Mouse (Mus musculus): ENCODE data around the gene Lekr1. TPM values are rescaled to one million over a fixed set of nuclear protein-coding genes. Genes with fewer than 3 reads are reported as not detected.

Lekr1 gene
- polyA plus RNA-seq, 1 experiment, result 4.5 TPM

GRCm38 (mm10) chr3:65658081-65658612 lies 7.9 kb upstream of the Lekr1 start:
- TF ChIP-seq POLR2A (IDR thresholded peaks at IDR 0.05; ENCODE audit: borderline replicate concordance, insufficient read depth, low read length) (no peak), CTCF (IDR thresholded peaks at IDR 0.05; ENCODE audit: borderline replicate concordance, insufficient read depth, low read depth, low read length) (no peak)
- no peak for DNase-seq
- Histone ChIP-seq H3K4me3 (replicated peaks; ENCODE audit: insufficient read depth, low read depth, low read length) (no peak overlapping the region), H3K27ac (ENCODE audit: insufficient read depth, low read length) (no peak overlapping the region), H3K4me1 (ENCODE audit: control insufficient read depth, insufficient read depth, low read length) (no peaks in the 10 kb centered on the region), H3K27me3 (ENCODE audit: control insufficient read depth, insufficient read depth, low read length) (no peaks in the 10 kb centered on the region)
- WGBS, result 65% methylated on average over 18 of the region's 18 CpGs

GRCm38 (mm10) chr3:65658721-65659619 lies 7.1 kb upstream of the Lekr1 start:
- Histone ChIP-seq H3K4me3 (replicated peaks; ENCODE audit: insufficient read depth, low read depth, low read length) (peak overlapping the region; percentile 71), H3K27ac (ENCODE audit: insufficient read depth, low read length) (no peak overlapping the region), H3K27me3 (ENCODE audit: control insufficient read depth, insufficient read depth, low read length) (no peaks in the 10 kb centered on the region), H3K4me1 (ENCODE audit: control insufficient read depth, insufficient read depth, low read length) (no peaks in the 10 kb centered on the region)
- DNase-seq, result peak; percentile 64 to 74
- peak; percentile 30; the same call in 1 of the 2 replicates for TF ChIP-seq POLR2A (IDR thresholded peaks at IDR 0.05; ENCODE audit: borderline replicate concordance, insufficient read depth, low read length)
- no peak for TF ChIP-seq CTCF (IDR thresholded peaks at IDR 0.05; ENCODE audit: borderline replicate concordance, insufficient read depth, low read depth, low read length)
- WGBS, result under 1% methylated on average over 72 of the region's 72 CpGs

- H3K27me3 ChIP-seq (ENCODE audit: control insufficient read depth, insufficient read depth, low read length), result no peaks in the 10 kb centered on the region
- no peak overlapping the region for H3K27ac ChIP-seq (ENCODE audit: insufficient read depth, low read length)
- no peaks in the 10 kb centered on the region for H3K4me1 ChIP-seq (ENCODE audit: control insufficient read depth, insufficient read depth, low read length)
- DNase-seq, result no peak
- no peak for TF ChIP-seq POLR2A (IDR thresholded peaks at IDR 0.05; ENCODE audit: borderline replicate concordance, insufficient read depth, low read length)
- no peak for TF ChIP-seq CTCF (IDR thresholded peaks at IDR 0.05; ENCODE audit: borderline replicate concordance, insufficient read depth, low read depth, low read length)
- WGBS, result 7% methylated on average over 9 of the region's 9 CpGs
- peak overlapping the region; percentile 71 for H3K4me3 ChIP-seq (replicated peaks; ENCODE audit: insufficient read depth, low read depth, low read length)
Observed at GRCm38 (mm10) chr3:65659620-65659932, 6.5 kb upstream of the Lekr1 start.

- DNase-seq, result no peak
- no peaks in the 10 kb centered on the region; the same call in 1 of the 2 replicates for H3K4me1 ChIP-seq (ENCODE audit: control insufficient read depth, insufficient read depth, low read length)
- no peak overlapping the region for H3K27ac ChIP-seq (ENCODE audit: insufficient read depth, low read length)
- no peak overlapping the region for H3K4me3 ChIP-seq (replicated peaks; ENCODE audit: insufficient read depth, low read depth, low read length)
- TF ChIP-seq POLR2A (IDR thresholded peaks at IDR 0.05; ENCODE audit: borderline replicate concordance, insufficient read depth, low read length) (no peak), CTCF (IDR thresholded peaks at IDR 0.05; ENCODE audit: borderline replicate concordance, insufficient read depth, low read depth, low read length) (no peak)
- H3K27me3 ChIP-seq (ENCODE audit: control insufficient read depth, insufficient read depth, low read length), result no peaks in the 10 kb centered on the region
- WGBS, result 96% methylated on average over 4 of the region's 4 CpGs
Observed at GRCm38 (mm10) chr3:65660336-65660735, 5.7 kb upstream of the Lekr1 start.

GRCm38 (mm10) chr3:65661731-65662130 lies 4.3 kb upstream of the Lekr1 start:
- WGBS, result 86% methylated on average over 3 of the region's 3 CpGs
- no peaks in the 10 kb centered on the region; the same call in 1 of the 2 replicates for H3K4me1 ChIP-seq (ENCODE audit: control insufficient read depth, insufficient read depth, low read length)
- TF ChIP-seq POLR2A (IDR thresholded peaks at IDR 0.05; ENCODE audit: borderline replicate concordance, insufficient read depth, low read length), result no peak
- TF ChIP-seq CTCF (IDR thresholded peaks at IDR 0.05; ENCODE audit: borderline replicate concordance, insufficient read depth, low read depth, low read length), result no peak

GRCm38 (mm10) chr3:65663176-65663575 lies 2.9 kb upstream of the Lekr1 start:
- Histone ChIP-seq H3K27ac (ENCODE audit: insufficient read depth, low read length) (no peak overlapping the region), H3K27me3 (ENCODE audit: control insufficient read depth, insufficient read depth, low read length) (no peaks in the 10 kb centered on the region), H3K4me3 (replicated peaks; ENCODE audit: insufficient read depth, low read depth, low read length) (no peak overlapping the region), H3K4me1 (ENCODE audit: control insufficient read depth, insufficient read depth, low read length) (no peaks in the 10 kb centered on the region; the same call in 1 of the 2 replicates)
- no peak for TF ChIP-seq CTCF (IDR thresholded peaks at IDR 0.05; ENCODE audit: borderline replicate concordance, insufficient read depth, low read depth, low read length)
- TF ChIP-seq POLR2A (IDR thresholded peaks at IDR 0.05; ENCODE audit: borderline replicate concordance, insufficient read depth, low read length), result no peak
- no peak for DNase-seq
- WGBS, result 27% methylated on average over 11 of the region's 11 CpGs

More at GRCm38 (mm10) chr3:65661731-65662130, 4.3 kb upstream of the Lekr1 start:
- H3K4me3 ChIP-seq (replicated peaks; ENCODE audit: insufficient read depth, low read depth, low read length), result no peak overlapping the region
- H3K27me3 ChIP-seq (ENCODE audit: control insufficient read depth, insufficient read depth, low read length), result no peaks in the 10 kb centered on the region
- no peak overlapping the region for H3K27ac ChIP-seq (ENCODE audit: insufficient read depth, low read length)
- no peak for DNase-seq

GRCm38 (mm10) chr3:65670216-65670615 lies 4.2 kb downstream of the Lekr1 start:
- H3K27me3 ChIP-seq (ENCODE audit: control insufficient read depth, insufficient read depth, low read length), result no peaks in the 10 kb centered on the region
- TF ChIP-seq POLR2A (IDR thresholded peaks at IDR 0.05; ENCODE audit: borderline replicate concordance, insufficient read depth, low read length) (no peak), CTCF (IDR thresholded peaks at IDR 0.05; ENCODE audit: borderline replicate concordance, insufficient read depth, low read depth, low read length) (no peak)
- no peak for DNase-seq
- H3K4me1 ChIP-seq (ENCODE audit: control insufficient read depth, insufficient read depth, low read length), result no peaks in the 10 kb centered on the region; the same call in 1 of the 2 replicates
- no peak overlapping the region for H3K4me3 ChIP-seq (replicated peaks; ENCODE audit: insufficient read depth, low read depth, low read length)
- H3K27ac ChIP-seq (ENCODE audit: insufficient read depth, low read length), result 0 out of 2 replicates have a peak overlapping the region, but pooled peaks have one; percentile 29
- 16% methylated on average over 6 of the region's 6 CpGs for WGBS

GRCm38 (mm10) chr3:65673725-65674124 lies 7.7 kb downstream of the Lekr1 start:
- no peak for DNase-seq
- no peak overlapping the region for H3K4me3 ChIP-seq (replicated peaks; ENCODE audit: insufficient read depth, low read depth, low read length)
- WGBS, result 72% methylated on average over 8 of the region's 8 CpGs
- no peaks in the 10 kb centered on the region for H3K27me3 ChIP-seq (ENCODE audit: control insufficient read depth, insufficient read depth, low read length)
- no peaks in the 10 kb centered on the region for H3K4me1 ChIP-seq (ENCODE audit: control insufficient read depth, insufficient read depth, low read length)
- no peak for TF ChIP-seq CTCF (IDR thresholded peaks at IDR 0.05; ENCODE audit: borderline replicate concordance, insufficient read depth, low read depth, low read length)
- TF ChIP-seq POLR2A (IDR thresholded peaks at IDR 0.05; ENCODE audit: borderline replicate concordance, insufficient read depth, low read length), result no peak
- H3K27ac ChIP-seq (ENCODE audit: insufficient read depth, low read length), result no peak overlapping the region

Measured in cerebellum, adult 2 months (tissue).